Mouse (Mus musculus) stomach, embryonic 16.5 days (tissue): ENCODE data around the gene Olfr559. TPM values are rescaled to one million over a fixed set of nuclear protein-coding genes. Genes with fewer than 3 reads are reported as not detected.
A peak's percentile ranks its signal among the peaks of the same experiment; 100 is the strongest.

Experiments used
- ATAC-seq: fragments of 200-750 bp; cut with Nextera tagmentation; 2 replicates; pipeline ENCODE4 v1.8.0; 2017; ENCODE audit warnings: moderate number of reproducible peaks, moderate TSS enrichment; ENCODE audit not compliant: insufficient read depth, low FRiP score
- H3K27ac ChIP-seq: fragments of 300-500 bp; sonication (generic); 2 replicates; pipeline ENCODE4 v1.5.1; 2014; ENCODE audit warnings: low read length
- H3K27me3 ChIP-seq: fragments of 300-500 bp; sonication (generic); 2 replicates; pipeline ENCODE4 v1.6.1; 2014; ENCODE audit warnings: low read length, control low read depth, mixed read lengths; ENCODE audit not compliant: control insufficient read depth, insufficient read depth
- H3K36me3 ChIP-seq: fragments of 300-500 bp; sonication (generic); 2 replicates; pipeline ENCODE4 v1.6.1; 2014; ENCODE audit warnings: low read length; ENCODE audit not compliant: control insufficient read depth, insufficient read depth
- H3K4me1 ChIP-seq: fragments of 300-500 bp; sonication (generic); 2 replicates; pipeline ENCODE4 v1.6.1; 2014; ENCODE audit warnings: low read length, control low read depth, mixed read lengths; ENCODE audit not compliant: control insufficient read depth, insufficient read depth
- H3K4me2 ChIP-seq: fragments of 300-500 bp; sonication (generic); 2 replicates; pipeline ENCODE4 v1.6.1; 2014; ENCODE audit warnings: low read depth, low read length, mixed read lengths
- H3K4me3 ChIP-seq: fragments of 300-500 bp; sonication (generic); replicated peaks from 2 replicates; pipeline ENCODE4 v1.5.1; 2014; ENCODE audit warnings: mild to moderate bottlenecking, low read length
- H3K9ac ChIP-seq: fragments of 300-500 bp; sonication (generic); 2 replicates; pipeline ENCODE4 v1.6.1; 2014; ENCODE audit warnings: low read length
- H3K9me3 ChIP-seq: fragments of 300-500 bp; sonication (generic); replicated peaks from 2 replicates; pipeline ENCODE4 v1.6.1; 2016; ENCODE audit warnings: low read length, control low read depth; ENCODE audit not compliant: control insufficient read depth
- WGBS: fragments of 180-500 bp; shearing (Covaris S2); extraction: QIAGEN DNeasy Blood & Tissue Kit; methylation state at CpG from one replicate; pipeline ENCODE4 v1.1.7; 2014; 5-methylcytosine and 5-hydroxymethylcytosine counted together
- polyA plus RNA-seq: library from polyadenylated mRNA; unstranded; fragments of >200 nt; fragmentation: Nextera tagmentation; extraction: Ambion mirVana; gene quantifications from 2 replicates; pipeline ENCODE4 v1.2.1, GENCODE M21; 2015

The Olfr559 gene
- polyA plus RNA-seq, 1 experiment from 2014 or later: not detected

DNA sequence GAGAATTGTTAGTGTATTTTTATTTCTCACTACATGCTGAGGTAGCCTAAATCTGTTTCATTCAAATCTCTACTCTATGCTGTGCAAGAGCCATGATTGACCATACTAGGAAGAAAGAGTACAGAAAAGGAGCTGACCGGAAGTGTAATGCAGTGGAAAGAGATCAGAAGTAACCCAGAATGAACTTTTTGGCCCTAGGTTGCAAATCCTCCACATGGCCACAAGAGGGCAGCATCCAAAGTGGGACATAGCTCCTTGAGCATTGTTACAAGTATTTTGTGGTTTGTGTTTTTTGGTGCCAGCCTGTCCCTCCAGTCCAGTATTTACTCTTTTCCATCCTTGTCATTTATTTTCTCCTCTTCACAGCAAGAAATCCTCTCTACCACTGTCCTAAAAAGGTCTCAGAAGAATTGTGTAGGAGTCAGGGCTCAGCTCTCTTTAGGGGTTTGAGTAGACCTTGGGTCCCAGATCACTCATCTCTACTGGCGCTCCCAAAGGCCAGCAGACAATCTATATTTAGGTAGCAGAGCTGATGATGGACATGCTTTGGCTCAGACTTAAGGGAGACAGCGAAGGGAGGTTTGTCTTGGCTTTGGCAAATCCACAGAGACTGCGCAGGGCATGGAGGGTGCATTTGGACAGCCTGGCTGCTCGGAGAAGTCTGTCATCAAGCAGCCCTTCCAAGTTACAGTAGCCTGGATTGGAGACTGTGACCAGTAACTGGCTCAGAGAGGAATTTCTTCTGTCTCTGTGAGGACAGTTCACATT lies 31.7 kb downstream of the Olfr559 start, which contains the start of gene Olfr557:
Gene Olfr557 (plus strand): TSS at position 553 of the 768 bp plus-strand sequence.
- Histone ChIP-seq H3K9ac (no peak within 1 kb of the TSS), H3K4me2 (no peak within 1 kb of the TSS), H3K36me3 (no peaks in the 10 kb centered on the region), H3K27me3 (no peaks in the 10 kb centered on the region), H3K9me3 (no peaks in the 10 kb centered on the region), H3K4me3 (no peak within 1 kb of the TSS), H3K4me1 (no peaks in the 10 kb centered on the region), H3K27ac (no peak within 1 kb of the TSS)
- ATAC-seq: no peak
- 76% methylated on average over 5 of the region's 5 CpGs for WGBS

DNA sequence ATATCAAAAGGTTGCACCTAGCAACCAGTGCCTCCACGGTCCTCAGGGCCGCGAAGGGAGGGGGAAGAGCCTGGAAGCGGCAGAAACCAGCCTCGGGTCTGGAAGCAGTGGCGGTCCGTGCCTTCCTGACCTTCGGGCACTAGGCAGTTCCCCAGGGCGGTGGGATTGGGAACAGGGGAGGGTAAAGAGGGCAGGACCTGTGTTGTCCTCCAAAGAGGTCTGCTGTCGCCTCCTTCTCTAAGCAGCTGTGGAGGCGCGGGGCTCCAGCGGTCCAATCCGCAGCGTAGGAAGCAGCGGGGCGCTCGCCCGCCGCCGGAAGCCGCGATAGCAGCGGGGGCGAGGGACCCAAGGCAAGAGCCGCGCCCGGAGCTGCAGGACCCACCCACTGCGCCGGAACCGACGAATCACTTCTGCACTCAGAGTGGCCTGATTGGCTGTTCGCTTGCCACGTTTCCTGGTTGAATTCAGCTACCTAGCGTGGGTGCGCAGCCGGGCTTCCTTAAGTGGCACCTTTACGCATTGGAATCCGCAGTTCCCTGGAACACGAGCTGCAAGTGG lies 40.3 kb downstream of the Olfr559 start, which contains the start of gene Trim68:
Gene Trim68 (minus strand): TSS at position 384 of the 558 bp plus-strand sequence.
- Histone ChIP-seq H3K9ac (peak within 1 kb of the TSS; percentile 89), H3K4me2 (peak within 1 kb of the TSS; percentile 73), H3K27ac (peak within 1 kb of the TSS; percentile 94), H3K27me3 (no peaks in the 10 kb centered on the region), H3K4me1 (no peaks in the 10 kb centered on the region), H3K4me3 (peak within 1 kb of the TSS; percentile 75), H3K36me3 (no peaks in the 10 kb centered on the region), H3K9me3 (no peaks in the 10 kb centered on the region)
- WGBS: under 1% methylated on average over 39 of the region's 40 CpGs
- ATAC-seq: peak; percentile 99

DNA sequence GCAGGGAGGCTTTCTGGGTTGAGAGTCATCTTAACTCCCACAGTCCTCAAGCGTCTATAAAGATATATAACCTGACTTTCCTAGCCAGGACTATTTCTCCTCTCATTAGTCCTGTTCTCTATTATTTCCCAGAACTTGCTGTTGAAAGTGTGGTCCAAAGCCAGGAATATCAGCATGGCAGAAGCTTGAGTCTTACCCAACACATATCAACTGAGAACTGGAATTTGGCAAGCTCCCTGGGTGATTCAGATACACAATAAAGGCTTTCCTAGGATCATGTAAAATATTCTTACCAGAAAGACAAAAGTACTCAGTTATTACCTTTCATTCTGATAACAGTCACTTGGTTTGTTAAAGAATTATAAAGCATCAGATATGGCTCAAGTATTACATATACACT lies 45.4 kb downstream of the Olfr559 start:
- H3K36me3 ChIP-seq: no peaks in the 10 kb centered on the region
- WGBS: 81% methylated on average over 1 of the region's 1 CpGs
- ATAC-seq: no peak
- no peak overlapping the region for H3K4me3 ChIP-seq
- no peak overlapping the region for H3K9ac ChIP-seq
- H3K9me3 ChIP-seq: no peaks in the 10 kb centered on the region
- H3K27ac ChIP-seq: no peak overlapping the region
- H3K27me3 ChIP-seq: no peaks in the 10 kb centered on the region
- no peaks in the 10 kb centered on the region for H3K4me1 ChIP-seq
- H3K4me2 ChIP-seq: no peak overlapping the region

DNA sequence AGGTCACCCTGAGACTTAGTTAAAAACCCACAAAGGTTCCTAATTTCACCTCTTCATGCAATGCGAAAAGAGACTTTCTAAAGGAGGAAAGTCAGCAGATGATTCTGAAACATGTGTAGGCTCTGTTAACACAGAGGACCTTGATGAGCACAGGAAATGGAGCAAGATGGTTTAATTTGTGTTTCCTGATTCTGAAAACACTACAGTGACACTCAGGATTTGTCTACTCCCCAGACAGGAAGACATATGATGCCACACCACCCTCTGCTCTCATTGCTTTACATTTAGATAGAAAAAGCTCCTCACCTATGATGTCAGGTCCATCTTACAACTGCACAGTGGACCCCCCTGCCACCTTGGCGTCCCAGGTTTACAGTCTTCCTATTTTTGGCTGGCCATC lies 51.1 kb downstream of the Olfr559 start:
- Histone ChIP-seq H3K27ac (no peak overlapping the region), H3K4me3 (no peak overlapping the region), H3K27me3 (no peaks in the 10 kb centered on the region), H3K9ac (no peak overlapping the region), H3K9me3 (no peaks in the 10 kb centered on the region), H3K4me2 (no peak overlapping the region), H3K4me1 (no peaks in the 10 kb centered on the region), H3K36me3 (no peaks in the 10 kb centered on the region)
- ATAC-seq: no peak
- 79% methylated on average over 2 of the region's 2 CpGs for WGBS

Other genes starting within 250 kb of the Olfr559 start
- gene Olfr543, start 245.8 kb downstream of the Olfr559 start, polyA plus RNA-seq: 0.30 and 0.54 TPM in 2 replicates
- gene Olfr544, start 239.2 kb downstream of the Olfr559 start, polyA plus RNA-seq: 0.04 and 0.07 TPM in 2 replicates
- gene Olfr545, start 227.9 kb downstream of the Olfr559 start, polyA plus RNA-seq: 0.16 and 0.17 TPM in 2 replicates
- not detected in 2 replicates for gene Olfr547, start 192.7 kb downstream of the Olfr559 start, polyA plus RNA-seq
- not detected in 2 replicates for gene Olfr548-ps1, start 186.6 kb downstream of the Olfr559 start, polyA plus RNA-seq
- gene Olfr549, start 177.6 kb downstream of the Olfr559 start, polyA plus RNA-seq: not detected in 2 replicates
- 0.26 and 0.58 TPM in 2 replicates for gene Trim21, start 162.0 kb downstream of the Olfr559 start, polyA plus RNA-seq
- not detected in 2 replicates for gene Olfr550, start 156.0 kb downstream of the Olfr559 start, polyA plus RNA-seq
- gene Olfr551, start 135.6 kb downstream of the Olfr559 start, polyA plus RNA-seq: not detected in 2 replicates
- gene Olfr552, start 129.7 kb downstream of the Olfr559 start, polyA plus RNA-seq: not detected in 2 replicates
- gene Olfr553, start 109.3 kb downstream of the Olfr559 start, polyA plus RNA-seq: not detected in 2 replicates
- not detected in 2 replicates for gene Olfr554, start 89.1 kb downstream of the Olfr559 start, polyA plus RNA-seq
- not detected in 2 replicates for gene Olfr555, start 68.7 kb downstream of the Olfr559 start, polyA plus RNA-seq
- not detected in 2 replicates for gene Olfr556, start 62.6 kb downstream of the Olfr559 start, polyA plus RNA-seq
- gene Trim68, start 40.2 kb downstream of the Olfr559 start, polyA plus RNA-seq: 15.7 and 16.5 TPM in 2 replicates
- gene Olfr557, start 31.6 kb downstream of the Olfr559 start, polyA plus RNA-seq: not detected in 2 replicates
- gene Olfr558, start 25.3 kb downstream of the Olfr559 start, polyA plus RNA-seq: 0.45 and 0.75 TPM in 2 replicates
- not detected in 2 replicates for gene Olfr33, start 8.4 kb downstream of the Olfr559 start, polyA plus RNA-seq
- gene Olfr560, start 31.9 kb upstream of the Olfr559 start, polyA plus RNA-seq: not detected in 2 replicates
- gene Olfr78, start 32.0 kb upstream of the Olfr559 start, polyA plus RNA-seq: 0.34 and 0.72 TPM in 2 replicates
- gene Olfr561, start 43.7 kb upstream of the Olfr559 start, polyA plus RNA-seq: not detected in 2 replicates
- gene Olfr564, start 76.0 kb upstream of the Olfr559 start, polyA plus RNA-seq: not detected in 2 replicates
- not detected in 2 replicates for gene Olfr566, start 131.3 kb upstream of the Olfr559 start, polyA plus RNA-seq
- not detected in 2 replicates for gene Olfr568, start 149.6 kb upstream of the Olfr559 start, polyA plus RNA-seq
- gene Olfr569, start 163.4 kb upstream of the Olfr559 start, polyA plus RNA-seq: not detected in 2 replicates
- not detected in 2 replicates for gene Olfr570, start 167.1 kb upstream of the Olfr559 start, polyA plus RNA-seq
- gene Olfr571, start 190.0 kb upstream of the Olfr559 start, polyA plus RNA-seq: not detected in 2 replicates
- not detected in 2 replicates for gene Olfr572, start 196.9 kb upstream of the Olfr559 start, polyA plus RNA-seq
- gene Olfr573-ps1, start 215.1 kb upstream of the Olfr559 start, polyA plus RNA-seq: not detected in 2 replicates
- gene Olfr574, start 221.0 kb upstream of the Olfr559 start, polyA plus RNA-seq: not detected in 2 replicates
- not detected in 2 replicates for gene Olfr575, start 231.3 kb upstream of the Olfr559 start, polyA plus RNA-seq
- gene Olfr576, start 235.2 kb upstream of the Olfr559 start, polyA plus RNA-seq: not detected in 2 replicates
- gene Olfr577, start 248.5 kb upstream of the Olfr559 start, polyA plus RNA-seq: not detected in 2 replicates